Mouse (Mus musculus) gonadal fat pad, adult 2 months (tissue): Measurements from ENCODE around the gene Adamts16. TPM values are rescaled to one million over a fixed set of nuclear protein-coding genes. Genes with fewer than 3 reads are reported as not detected.

Experiments used
- DNase-seq: peaks from one replicate; pipeline ENCODE4 v3.0.0-alpha.2; 2012; ENCODE audit warnings: low read depth
- polyA plus RNA-seq: library from polyadenylated mRNA; depleted of rRNA; stranded (reverse); fragments of >200 nt; gene quantifications from 2 replicates; pipeline ENCODE4 v1.2.3, GENCODE M21; 2012

Adamts16 gene
- polyA plus RNA-seq, 1 experiment: 1.1 TPM

DNA sequence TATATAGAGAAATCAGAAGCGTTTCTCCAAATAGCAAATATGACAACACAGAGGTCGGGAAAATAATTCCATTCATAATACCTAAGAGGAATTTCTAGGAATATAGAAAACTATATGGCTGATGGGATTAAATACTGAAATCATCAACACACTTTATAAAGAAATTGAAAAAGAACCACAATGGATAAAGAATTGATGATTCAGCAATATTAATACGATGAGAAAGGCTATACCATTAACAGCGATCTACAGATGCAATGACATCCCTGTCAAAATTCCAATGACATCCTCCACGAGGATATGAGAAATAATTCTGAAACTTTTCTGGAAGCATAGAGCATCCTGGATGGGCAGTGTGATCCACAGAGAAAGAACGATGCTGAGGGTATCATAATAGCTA, 76.9 kb downstream of the Adamts16 start:
- no peak for DNase-seq

DNA sequence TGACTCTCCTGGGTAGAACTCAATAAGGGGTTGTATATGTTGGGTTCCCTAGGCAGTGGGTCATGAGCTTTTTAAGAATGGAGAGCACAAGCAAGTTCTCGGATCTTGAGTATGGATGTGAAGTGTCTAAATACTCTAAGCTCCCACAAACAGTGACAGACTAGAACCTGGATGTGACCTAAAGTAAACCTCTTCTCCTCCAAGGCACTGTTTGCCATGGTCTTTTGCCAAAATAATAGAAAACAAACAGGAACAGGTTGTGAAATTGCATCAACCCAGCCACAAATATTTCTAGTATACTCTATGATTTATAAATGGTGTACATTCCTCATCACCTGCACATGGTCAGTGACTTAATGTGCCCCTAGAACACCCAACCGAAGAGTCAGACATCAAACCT, 79.0 kb downstream of the Adamts16 start:
- no peak for DNase-seq

DNA sequence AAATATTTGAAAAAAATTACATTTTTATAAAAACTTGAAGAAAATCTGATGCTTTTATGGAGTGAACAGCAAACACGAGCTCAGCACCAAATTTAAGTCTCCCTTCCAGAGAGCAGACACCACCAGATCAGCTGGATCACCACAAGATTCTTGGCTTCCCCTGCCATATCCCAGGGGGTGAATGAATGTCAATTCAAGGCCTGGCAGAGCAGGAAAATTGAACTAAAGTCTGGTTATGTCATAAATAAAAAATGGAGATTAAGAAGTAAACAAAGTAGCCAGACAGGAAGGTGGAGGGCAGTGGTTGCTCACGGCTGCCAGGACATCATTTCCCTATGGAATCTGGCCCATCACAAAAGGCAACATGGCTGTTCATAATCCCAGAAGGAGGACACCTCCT, 80.3 kb downstream of the Adamts16 start:
- DNase-seq: no peak

DNA sequence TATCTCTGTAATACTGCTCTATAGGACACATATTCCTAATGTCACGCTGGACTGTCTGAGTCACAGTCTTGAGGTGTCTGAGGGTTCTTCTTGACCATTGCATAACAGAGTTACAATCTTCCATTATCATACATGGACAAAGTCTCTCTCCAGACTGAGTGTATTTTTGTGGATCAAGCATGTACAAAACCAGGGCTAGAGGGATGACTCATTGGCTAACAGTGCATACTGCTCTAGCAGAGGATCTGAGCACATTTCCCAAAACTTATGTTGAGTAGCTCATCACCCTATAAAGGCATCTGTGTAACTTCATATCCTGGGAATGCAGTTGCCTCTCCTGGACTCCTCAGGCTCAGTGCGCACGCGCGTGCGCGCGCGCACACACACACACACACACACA, 81.4 kb downstream of the Adamts16 start:
- no peak for DNase-seq

DNA sequence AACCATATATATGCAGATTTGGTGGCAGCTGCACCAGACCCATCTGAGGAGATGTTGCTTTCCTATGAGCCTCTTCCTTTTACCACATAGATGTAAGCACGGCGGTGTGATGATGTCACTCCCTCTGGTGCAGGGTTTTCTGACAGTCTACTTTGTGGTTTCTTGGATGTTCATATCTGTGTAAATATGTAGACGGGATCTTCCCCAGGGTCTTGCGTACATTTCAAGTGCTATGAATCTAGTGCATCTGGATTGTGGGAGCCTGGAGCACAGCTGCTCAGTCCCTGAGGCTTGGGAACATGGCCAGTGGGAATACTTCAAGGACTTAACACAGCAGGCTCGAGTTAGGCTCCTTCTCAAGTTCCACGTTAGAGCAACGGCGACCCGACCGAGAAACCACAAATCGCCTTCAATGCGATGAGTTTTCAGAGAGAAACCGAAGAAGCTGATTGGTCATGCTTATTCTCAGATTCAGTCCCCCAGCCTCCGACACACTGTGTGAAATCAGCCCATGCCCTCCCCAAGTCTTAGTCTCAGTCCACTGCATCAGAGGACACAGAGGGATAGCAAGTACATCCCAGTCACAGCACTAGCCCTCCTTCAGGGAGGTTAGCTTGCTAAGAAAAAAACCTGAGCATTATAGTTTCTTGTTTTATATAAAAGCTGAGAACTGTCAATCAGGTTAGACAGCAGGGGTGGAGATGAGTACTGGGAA, 95.2 kb downstream of the Adamts16 start:
- no peak for DNase-seq

DNA sequence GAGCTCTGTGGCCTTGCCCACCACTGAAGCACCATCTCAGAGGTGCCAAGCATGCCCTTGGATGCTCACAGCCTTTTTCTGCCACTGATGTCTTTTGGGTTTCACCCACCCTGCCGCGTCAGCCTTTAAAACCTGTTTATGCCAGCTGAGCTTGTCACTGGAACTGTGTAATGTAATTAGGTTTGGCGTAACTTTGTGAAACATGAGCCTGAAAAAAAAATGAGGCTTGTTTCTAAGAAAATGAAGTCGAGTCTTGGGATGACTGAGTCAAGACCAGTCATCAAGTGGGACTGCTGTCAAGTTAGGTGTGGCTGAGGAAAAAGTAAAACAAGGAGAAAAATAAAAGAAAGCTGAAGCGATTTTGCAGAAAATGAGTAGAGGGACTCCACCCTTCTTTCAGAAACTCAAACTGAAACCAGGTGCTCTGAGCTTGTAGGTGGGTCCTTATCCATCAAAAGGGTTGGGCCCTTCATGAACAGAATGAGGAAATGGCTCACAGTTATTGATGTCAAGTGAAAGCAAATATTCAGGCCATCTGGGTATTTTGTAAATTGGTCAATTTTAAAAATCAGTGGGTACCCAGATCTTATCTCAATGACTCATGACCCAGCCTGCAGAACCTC, 97.1 kb downstream of the Adamts16 start:
- DNase-seq: no peak

DNA sequence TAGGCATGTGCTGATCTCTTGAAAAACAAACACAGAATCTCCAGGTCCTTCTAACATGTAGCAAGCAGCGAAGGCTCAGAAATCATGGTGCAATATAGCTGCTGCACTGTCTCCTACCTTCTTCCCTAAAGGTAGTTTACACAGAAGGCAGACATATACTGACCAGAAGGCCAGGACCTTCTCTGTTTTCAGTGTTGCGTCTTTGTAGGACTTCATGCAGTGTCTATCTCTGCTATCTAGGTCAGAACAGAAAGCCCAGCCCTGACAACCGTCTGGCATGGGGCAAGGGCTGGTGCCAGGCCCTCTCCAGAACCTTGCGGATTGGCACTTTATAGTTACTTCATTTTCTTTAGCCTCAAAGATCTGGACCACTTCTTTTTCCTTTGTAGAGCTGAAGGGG, 98.9 kb downstream of the Adamts16 start:
- DNase-seq: no peak

DNA sequence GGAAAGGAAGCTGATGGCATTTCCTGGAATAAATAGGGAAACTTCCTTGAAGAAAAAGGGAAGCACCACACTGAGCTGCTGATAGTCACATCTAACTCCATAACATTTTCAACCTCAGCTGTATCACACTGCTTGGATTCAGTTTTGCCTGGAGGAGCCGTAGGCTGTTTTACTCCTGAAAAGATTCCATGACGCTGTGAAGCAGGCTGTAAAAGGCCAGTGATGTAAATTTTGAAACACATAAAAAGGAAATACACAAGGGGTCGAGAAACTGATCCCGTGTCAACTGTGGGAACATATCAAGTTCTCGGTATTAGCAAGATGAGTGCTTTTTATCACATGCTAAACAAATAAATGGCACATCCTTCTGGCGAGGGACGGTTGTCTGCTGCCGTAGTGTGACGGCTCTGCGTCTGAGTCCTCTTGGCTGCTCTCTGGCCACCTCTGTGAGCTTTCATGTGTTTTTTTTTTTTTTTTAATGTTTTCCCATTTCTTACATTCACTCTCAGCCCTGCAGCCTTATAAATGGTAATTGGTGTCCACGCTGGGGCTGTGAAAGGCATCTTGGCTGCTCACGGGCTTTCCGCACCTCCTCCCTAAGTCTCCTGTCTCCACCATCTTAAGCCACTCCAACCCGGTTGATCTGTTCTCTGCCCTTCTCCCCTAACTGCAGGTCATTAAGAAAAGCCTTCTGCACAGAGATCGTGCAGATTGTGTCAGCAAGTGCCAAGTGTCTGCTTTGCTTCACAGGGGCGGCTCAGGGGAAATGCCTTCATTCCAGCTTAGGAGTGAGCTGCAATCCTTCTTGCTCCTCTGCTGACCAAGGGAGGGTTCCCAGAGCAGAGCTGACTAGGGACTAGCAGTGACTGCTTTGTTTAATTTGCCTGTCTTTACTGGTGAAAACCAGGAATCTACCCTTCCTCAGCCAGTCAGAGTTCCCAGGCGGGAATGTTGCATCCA, 101.0 kb downstream of the Adamts16 start:
- no peak for DNase-seq

DNA sequence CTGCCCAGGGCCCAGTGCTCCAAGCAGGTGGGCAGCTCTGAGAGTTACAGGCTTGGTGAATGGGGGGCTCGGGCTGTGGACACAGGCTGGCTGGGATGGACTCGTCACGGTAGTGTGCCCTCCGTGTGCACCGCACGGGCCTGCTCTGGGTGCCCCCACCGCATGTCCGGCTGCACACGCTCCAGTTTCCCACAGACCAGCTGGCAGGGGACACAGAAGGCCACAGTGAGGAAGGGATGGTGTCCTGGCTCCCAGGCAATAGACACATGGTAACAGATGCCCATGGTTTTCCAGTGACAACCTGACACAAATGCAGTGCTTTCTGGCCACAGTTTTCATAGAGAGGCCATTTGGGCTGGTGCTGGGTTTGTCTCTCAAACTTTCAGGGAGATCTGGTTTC, 102.8 kb downstream of the Adamts16 start:
- DNase-seq: no peak

DNA sequence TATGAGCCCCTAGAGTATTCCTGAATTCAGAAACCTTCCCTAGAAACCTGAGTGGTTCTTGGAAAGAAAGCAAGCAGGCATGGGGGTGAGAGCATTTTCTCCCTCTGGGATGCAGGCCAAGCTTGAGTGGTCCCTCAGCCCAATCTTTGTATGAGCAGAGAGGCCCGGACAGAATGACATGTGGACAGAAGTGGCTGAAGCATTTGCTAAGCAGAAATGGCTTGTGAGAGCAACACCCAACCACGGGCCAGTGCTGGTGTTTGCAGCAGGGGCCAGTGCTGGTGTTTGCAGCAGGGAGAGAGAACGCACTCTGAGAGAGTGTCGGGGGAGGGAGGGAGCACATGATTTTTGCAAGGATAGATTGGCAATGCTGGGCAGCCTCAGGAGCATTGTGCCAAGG, 105.2 kb downstream of the Adamts16 start:
- DNase-seq: no peak

DNA sequence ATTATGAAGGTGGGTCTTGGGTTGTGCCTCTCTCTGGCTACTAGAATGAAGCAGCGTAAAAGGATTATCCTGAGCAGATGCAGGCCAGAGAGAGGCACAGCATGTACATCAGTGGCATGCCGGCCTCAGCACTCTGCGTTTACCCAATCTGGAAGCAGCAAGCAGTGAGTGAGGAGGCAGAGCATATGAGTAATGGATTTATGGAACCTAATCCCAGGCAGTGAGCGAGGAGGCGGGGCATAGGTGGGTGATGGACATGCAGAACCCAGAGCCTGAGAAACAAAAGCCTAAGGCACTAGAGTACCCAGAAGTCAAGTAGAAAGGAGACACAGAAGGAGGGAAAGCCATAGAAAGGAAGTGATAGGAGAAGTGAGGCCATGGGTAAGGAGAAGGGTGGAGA, 107.0 kb downstream of the Adamts16 start:
- DNase-seq: no peak

DNA sequence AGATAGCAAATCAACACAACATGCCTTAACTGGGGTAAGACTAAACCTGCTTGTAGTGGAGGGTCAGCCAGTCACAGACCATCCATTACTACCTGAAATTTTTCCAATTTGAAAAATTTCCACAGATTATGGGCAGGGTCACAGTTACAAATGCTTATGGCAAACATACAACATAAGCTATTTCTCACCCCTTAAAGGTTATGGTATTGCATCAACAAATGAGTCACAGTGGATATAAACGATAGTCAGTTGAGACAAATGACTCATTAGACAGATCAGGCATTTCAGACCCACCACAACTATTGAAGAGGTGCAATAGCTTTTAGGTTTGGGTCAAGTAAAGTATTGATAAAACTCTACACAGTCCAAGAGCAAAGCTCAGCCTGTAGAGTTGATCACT, 107.7 kb downstream of the Adamts16 start:
- no peak for DNase-seq

DNA sequence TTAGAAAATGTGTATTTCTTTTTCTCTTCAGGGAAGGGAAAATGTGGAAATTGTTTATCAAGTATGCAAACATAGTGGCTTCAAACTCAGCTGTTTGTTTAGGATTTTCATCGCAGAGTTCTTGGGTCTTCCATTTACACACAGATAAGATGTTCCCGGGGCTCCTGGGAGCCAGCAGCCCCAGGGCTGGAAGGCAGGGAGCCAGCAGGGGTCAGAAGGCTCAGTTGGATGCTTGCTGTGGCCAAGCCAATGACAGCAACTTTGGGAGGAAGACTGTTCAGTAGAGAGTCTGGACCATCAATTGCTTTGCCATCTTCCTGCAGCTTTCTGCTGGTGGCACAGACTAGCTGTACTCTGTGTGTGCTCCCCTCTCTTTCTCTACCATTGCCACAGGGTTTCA, 108.4 kb downstream of the Adamts16 start:
- no peak for DNase-seq

DNA sequence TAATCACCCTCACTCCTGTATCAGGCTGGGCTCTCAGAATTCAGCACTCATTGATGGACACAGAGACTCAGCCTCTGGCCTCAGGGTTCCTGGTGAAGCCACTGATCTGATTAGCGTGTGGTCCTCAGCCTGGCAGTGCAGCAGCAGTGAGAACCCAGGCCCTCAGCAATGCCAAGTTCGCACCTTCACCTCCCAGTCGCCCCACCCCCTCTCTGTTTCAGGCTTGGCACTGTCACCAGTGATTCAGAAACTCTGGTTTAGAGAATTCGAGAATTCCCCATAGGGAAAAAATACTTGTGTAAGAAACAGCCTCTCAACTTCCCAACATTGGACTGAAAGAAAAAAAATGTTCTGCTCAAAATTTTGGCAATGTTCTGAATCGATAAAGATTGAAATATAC, 108.8 kb downstream of the Adamts16 start:
- DNase-seq: no peak

DNA sequence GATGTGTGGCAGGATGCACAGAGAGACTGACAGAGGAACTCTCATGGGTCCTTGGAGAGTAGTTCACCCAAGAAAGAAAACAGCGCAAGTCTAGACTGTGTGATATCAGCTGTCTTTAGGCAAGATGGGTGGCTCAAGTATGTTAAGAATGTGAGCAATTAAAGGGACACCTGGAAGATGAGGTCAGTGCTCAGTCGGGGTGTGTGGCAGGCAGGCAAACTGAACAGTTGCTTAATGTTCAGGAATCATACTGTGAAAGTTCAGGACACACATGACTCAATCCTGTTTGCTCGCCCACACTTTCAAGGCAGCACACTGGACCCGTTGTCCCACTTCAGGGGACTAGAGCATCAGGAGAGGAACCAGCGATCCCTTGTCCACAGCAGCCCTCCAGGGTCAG, 110.3 kb downstream of the Adamts16 start:
- DNase-seq: no peak

DNA sequence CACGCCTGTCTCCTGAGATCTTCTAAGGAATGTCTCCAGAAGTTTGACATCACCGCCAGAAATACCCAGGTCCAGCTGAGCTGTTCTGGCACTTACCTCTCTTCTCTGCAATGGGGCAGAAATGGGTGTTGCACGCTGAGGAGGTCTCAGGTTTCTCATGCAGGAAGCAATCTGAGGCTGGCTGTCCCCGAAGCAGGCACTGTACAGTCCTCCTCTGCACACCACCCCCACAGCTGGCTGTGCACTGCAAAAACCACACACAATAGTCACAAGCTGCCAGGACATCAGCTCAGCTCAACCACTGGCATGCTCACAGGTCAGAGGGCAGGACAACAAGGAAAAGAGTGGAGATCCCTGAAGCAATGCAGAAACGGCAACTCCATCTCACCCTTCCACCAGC, 111.6 kb downstream of the Adamts16 start:
- DNase-seq: no peak

DNA sequence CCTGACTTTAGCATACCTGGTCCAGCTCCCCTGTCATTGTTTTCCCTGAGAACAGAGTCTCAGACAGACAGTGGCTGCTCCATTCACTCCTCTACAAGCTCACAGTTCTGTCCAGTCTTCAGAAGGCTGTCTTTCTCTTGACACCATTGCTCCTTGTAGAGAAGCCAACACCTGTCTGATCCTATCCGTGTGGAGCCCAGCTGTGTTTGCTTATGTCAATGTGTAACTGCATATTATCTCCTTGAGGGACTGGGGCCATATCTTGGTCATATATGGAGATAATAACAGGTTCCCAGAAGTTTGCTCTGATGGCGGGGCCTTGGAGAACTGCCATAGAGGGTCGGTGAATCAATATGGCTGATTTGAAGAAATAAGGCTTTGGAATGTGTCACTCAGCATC, 115.4 kb downstream of the Adamts16 start:
- DNase-seq: no peak

DNA sequence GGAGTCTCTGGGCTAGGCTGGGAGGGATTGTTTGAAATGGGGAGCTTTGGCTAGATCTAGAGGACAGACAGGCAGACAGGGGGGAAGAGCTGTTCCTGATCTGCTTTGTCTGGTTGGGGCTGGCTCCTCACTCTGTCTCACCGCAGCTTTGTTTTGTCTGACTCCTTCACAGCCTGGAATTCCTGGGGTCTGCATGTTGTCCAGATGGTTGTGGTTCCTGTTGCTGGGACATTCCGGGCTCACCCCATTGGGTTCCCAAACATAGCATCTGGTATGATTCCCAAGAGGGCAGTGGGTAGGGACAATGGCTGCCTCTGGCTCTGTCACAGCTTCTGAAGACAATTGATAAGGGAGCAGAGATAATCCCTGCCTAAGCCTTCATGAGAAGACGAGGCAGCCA, 117.0 kb downstream of the Adamts16 start:
- no peak for DNase-seq

DNA sequence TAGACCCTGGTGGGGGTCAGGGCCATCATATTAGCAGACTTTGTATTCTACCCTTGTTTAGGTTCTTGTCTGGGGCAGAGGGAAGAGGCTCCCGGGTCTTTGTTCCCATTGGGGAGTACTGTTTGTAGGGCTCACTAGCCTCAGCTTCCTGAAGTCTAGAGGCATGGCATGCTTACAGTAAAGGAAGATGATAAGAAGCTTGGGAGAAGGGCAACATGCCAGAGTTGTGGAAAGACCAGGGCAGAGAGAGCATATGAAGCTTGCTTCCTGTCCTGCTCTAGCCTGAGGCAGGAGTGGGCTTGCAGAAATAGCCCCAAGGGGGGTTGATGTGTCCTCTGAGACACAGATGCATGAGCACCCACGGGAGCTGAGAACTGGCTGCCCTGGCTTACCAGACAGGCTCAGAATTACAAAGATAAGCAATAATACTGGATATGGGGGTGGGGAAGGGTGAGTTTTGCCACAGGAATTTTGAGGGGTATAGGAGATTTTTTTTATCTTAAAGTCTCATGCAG, 117.4 kb downstream of the Adamts16 start:
- DNase-seq: no peak

DNA sequence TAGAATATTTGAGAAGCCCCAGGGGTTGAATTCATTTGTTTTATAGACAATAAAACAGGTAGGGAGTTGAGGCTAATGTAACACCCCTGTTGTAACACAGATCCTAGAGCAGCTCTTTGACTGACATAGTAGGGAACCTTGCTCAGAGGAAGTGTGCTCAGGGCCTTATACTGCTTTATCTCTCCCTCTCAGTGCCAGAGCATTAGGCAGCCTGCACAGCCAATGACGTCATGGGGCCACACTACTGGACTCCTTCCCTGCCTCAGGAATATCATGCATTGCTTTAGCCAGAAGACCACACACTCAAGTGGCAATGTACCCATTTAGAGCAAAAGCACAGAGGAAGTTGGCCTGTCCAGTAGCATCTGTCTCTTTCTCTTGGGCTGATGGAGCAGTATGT, 121.6 kb downstream of the Adamts16 start:
- DNase-seq: no peak

DNA sequence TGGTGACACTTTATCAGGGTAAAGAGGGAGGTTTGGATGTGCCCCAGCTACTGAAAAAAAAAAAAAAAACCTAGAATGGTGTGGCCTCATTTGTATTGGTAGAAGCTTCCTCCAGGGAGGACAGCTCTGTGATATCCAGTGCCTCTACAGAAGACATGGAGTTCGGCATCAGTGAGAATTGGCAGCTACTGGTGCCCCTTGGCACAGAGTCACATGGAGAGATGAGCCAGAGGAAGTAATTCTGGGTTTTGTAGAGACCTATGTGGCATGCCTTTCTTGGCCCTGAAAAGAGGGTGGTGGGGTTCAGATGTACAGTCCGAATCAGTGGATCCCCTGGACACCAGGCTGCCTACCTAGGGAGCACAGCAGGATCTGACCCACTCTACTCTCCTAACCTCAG, 122.8 kb downstream of the Adamts16 start:
- DNase-seq: no peak

DNA sequence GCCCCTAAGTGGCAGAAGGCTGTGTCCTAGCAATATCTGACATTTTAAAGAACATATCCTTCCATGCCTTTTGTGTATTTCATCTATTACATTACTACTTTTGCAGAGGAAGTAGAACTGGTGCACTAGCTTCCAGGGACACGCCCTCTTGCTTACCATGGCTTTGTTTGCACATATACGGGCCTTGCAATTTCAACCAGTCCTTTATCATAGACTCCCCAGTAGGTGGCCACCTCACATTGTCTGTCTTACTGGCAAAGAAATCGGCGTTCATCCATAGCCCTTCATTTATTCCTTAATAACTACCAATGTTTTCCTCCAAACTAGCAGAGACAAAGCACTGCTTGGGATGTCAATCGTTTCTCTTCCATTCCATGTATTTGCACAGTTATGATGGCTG, 125.6 kb downstream of the Adamts16 start:
- DNase-seq: no peak
